Mouse (Mus musculus): ENCODE data around the gene Foxn3.

Gene Foxn3

GRCm38 (mm10) chr12:99380855-99381262 lies 182.5 kb downstream of the Foxn3 start:
- DNase-seq = no peak

GRCm38 (mm10) chr12:99380124-99380523 lies 183.3 kb downstream of the Foxn3 start:
- no peak for DNase-seq

- peak; percentile 40 to 59 for DNase-seq
Observed at GRCm38 (mm10) chr12:99378284-99378683, 185.1 kb downstream of the Foxn3 start.

GRCm38 (mm10) chr12:99377705-99378104 lies 185.7 kb downstream of the Foxn3 start:
- DNase-seq = no peak

- no peak for DNase-seq
Observed at GRCm38 (mm10) chr12:99377069-99377468, 186.3 kb downstream of the Foxn3 start.

GRCm38 (mm10) chr12:99375878-99376454 lies 187.4 kb downstream of the Foxn3 start:
- DNase-seq = no peak

- no peak for DNase-seq
Observed at GRCm38 (mm10) chr12:99375426-99375825, 188.0 kb downstream of the Foxn3 start.

- DNase-seq = peak; percentile 48 to 60
Observed at GRCm38 (mm10) chr12:99374099-99374600, 189.2 kb downstream of the Foxn3 start.

- DNase-seq = no peak
Observed at GRCm38 (mm10) chr12:99373584-99373983, 189.8 kb downstream of the Foxn3 start.

- no peak for DNase-seq
Observed at GRCm38 (mm10) chr12:99371500-99371899, 191.9 kb downstream of the Foxn3 start.

GRCm38 (mm10) chr12:99368251-99368650 lies 195.1 kb downstream of the Foxn3 start:
- no peak for DNase-seq

- DNase-seq = peak in 1 of 2 experiments; percentile 58
Observed at GRCm38 (mm10) chr12:99365999-99366398, 197.4 kb downstream of the Foxn3 start.

GRCm38 (mm10) chr12:99364201-99364600 lies 199.2 kb downstream of the Foxn3 start:
- DNase-seq = no peak

GRCm38 (mm10) chr12:99363024-99363423 lies 200.4 kb downstream of the Foxn3 start:
- DNase-seq = no peak

GRCm38 (mm10) chr12:99361752-99362132 lies 201.6 kb downstream of the Foxn3 start:
- no peak for DNase-seq

GRCm38 (mm10) chr12:99360958-99361751 lies 202.2 kb downstream of the Foxn3 start:
- DNase-seq = no peak

- DNase-seq = no peak
Observed at GRCm38 (mm10) chr12:99358698-99359097, 204.7 kb downstream of the Foxn3 start.

- no peak for DNase-seq
Observed at GRCm38 (mm10) chr12:99356660-99357059, 206.7 kb downstream of the Foxn3 start.

GRCm38 (mm10) chr12:99353692-99354091 lies 209.7 kb downstream of the Foxn3 start:
- DNase-seq = no peak

- no peak for DNase-seq
Observed at GRCm38 (mm10) chr12:99352583-99352982, 210.8 kb downstream of the Foxn3 start.

GRCm38 (mm10) chr12:99352136-99352535 lies 211.2 kb downstream of the Foxn3 start:
- no peak for DNase-seq

- no peak for DNase-seq
Observed at GRCm38 (mm10) chr12:99351731-99352130, 211.7 kb downstream of the Foxn3 start.

- DNase-seq = no peak
Observed at GRCm38 (mm10) chr12:99349650-99349997, 213.8 kb downstream of the Foxn3 start.

- no peak for DNase-seq
Observed at GRCm38 (mm10) chr12:99348940-99349649, 214.3 kb downstream of the Foxn3 start.
